Mouse (Mus musculus) gastrocnemius, adult 8-10 months (tissue): ENCODE measurements around the gene Riox2. TPM values are rescaled to one million over a fixed set of nuclear protein-coding genes. Genes with fewer than 3 reads are reported as not detected.

Experiments used
- DNase-seq, 2 experiments: peaks; one replicate each; pipeline ENCODE4 v3.0.0; 2022; ENCODE audit warnings: low spot score in 2 of 2
- total RNA-seq, 4 experiments: library from RNA; stranded (reverse); gene quantifications; 2 replicates each; pipeline ENCODE4 v1.2.4; 2022

Riox2 gene
- total RNA-seq, 4 experiments from 2014 or later, result 12.5 to 13.7 (median 12.8) TPM

GRCm38 (mm10) chr16:59517447-59518219 is 46.1 kb downstream of the Riox2 start:
- DNase-seq, result no peak

DNA sequence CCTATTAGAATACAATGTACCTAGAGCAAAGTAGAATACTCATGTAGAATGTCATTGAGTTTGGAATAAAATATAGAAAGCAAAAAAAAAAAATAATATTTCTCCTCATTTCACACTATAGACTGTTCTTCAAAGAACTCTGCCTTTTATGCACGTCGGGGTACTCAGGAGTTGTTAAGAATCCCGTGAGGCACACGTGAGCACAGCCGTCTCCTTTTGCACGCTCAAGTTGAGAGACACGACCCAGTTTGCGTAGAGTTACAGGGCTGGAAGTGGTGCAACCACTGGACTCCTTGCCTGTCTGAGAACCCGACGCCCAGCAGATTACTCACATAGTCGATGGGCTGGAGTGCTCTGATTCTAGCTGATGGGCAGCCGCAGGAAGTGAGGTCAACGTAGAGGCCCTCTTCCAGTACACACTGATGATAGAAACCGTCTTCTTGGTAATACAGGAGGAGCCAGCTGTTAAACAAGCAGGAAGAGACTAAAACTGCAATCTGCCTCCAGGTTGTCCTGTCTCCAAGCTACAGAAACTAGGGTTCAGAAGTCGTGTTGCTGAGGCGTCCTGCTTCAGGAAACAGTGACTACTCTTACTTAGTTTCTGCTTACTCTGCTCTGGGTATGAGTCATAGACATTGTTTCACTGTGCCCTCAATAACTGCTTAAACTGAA is 50.3 kb downstream of the Riox2 start:
- DNase-seq, result no peak

DNA sequence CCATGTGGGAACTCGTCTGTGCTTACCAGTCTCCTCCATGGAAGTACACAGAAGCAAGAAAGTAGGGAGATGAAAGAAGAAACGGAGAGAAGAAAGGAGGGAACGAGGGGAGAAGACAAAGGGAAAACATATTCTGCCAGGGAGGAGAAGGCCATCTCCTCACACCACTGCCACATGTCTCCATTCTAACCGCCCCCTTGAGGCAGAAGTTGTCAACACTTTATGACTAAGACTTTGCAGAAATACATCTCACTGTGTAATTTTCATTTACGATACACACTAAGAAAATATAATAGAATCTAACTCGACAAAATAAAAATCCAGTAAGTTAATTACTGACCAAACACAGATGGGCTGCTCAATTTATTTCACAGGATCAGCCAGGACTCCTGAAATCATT is 55.4 kb downstream of the Riox2 start:
- DNase-seq, result no peak

GRCm38 (mm10) chr16:59529570-59529969 is 58.0 kb downstream of the Riox2 start:
- no peak for DNase-seq

DNA sequence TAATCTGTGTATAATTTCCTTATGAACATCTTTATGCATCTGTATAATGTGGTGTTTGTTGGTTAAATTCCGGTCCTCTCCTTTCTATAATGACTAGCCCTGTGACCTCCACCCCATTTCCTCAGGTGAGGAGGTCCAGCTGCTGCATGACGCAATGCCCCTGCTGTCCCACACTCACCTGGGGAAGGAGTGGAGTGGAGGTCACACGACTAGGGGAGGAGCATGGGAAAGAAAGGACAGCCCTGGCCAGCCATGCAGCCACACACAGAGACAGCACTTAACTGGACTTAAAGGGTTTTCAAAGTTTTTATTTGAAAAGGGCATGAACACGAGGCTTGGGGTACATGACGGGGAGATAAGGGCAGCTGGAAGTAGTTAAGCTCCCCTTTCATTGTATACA is 59.7 kb downstream of the Riox2 start:
- DNase-seq, result no peak

DNA sequence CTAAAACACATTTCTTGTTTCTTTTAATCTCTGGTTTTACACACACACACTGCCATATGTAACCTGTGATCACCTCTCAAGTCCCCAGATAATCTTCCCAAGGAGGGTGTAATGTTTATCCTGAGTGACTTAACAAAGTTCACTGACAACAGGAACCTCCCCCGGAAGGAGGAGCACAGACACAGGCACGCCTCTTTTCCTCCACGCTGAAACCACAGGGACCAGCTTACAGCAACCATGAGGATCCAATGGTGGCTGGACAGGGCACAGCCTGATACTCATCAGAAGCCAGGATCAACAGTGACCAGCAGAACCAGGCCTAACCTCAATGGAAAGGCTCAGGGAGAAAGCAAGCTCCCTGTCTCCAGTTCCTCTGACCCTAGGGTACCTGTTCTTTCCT is 61.0 kb downstream of the Riox2 start:
- DNase-seq, result no peak

DNA sequence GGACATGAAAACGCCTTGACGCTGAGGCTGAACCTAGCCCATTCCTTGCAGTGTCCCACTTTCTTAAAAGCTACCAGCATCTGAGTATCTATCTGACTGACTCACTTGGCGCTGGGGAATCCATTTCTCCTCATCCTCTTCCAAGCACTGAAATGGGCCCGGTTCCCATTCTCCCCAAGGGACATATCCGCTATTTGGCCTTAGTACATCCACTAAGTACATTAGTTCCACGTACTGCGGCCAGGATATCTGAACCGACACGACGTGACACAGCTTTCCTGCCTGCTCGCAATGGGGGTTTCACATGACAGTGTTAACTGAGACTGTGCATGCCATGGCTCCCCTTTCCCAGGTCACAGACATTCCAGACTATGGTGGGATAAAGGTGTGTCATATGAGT is 62.8 kb downstream of the Riox2 start:
- DNase-seq, result peak; percentile 69 to 74

DNA sequence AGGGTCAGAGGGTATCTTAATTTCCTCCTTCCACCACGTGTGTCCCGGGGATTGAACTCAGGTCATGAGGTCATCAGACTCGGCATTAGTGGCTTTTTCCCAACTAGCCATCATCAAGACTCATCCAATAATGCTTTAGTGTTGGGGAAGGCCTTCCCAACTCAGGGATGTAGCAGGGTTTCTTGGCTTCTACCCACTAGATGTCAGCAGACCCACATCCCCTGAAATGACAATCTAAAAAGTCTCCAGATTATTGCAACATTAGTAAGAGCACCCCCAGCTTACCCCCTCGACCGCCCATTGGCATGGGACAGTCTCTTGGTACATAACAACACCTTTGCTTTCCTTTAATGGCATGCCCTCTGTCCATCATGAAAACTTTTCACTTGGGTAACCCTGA is 64.1 kb downstream of the Riox2 start:
- no peak for DNase-seq

GRCm38 (mm10) chr16:59540944-59541343 is 69.4 kb downstream of the Riox2 start:
- DNase-seq, result no peak

DNA sequence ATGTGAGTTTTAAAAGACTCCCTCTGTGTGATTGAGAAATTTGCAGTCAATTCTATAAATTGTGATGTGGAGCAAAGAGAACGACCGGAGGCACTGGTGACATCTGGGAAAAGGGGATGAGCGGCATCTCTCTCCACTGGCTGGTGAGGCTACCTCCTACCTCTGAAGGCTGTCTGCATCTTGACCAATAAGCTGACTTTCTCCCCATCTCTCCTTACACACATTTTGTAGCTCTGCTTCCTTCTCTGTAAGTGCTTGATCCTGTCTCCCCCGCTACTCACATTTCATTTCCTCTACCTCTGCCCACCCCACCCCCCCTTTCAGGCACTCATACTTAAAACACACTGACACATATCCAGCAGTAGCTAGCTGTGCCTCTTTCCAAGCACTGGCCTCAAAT is 69.8 kb downstream of the Riox2 start:
- DNase-seq, result no peak

Other genes with a start within 250 kb of the Riox2 start
- not detected for gene Olfr201, start 199.1 kb upstream of the Riox2 start, total RNA-seq
- gene Olfr202, start 185.0 kb upstream of the Riox2 start, total RNA-seq, result not detected
- gene Olfr203, start 172.9 kb upstream of the Riox2 start, total RNA-seq, result not detected
- not detected for gene Olfr204, start 153.5 kb upstream of the Riox2 start, total RNA-seq
- gene Olfr205, start 140.6 kb upstream of the Riox2 start, total RNA-seq, result not detected
- gene Olfr206, start 122.5 kb upstream of the Riox2 start, total RNA-seq, result not detected
- gene Olfr209, start 107.8 kb upstream of the Riox2 start, total RNA-seq, result not detected
- not detected for gene Gabrr3, start 64.4 kb upstream of the Riox2 start, total RNA-seq
- 10 to 100 TPM; 24.3 to 38.5 (median 31.2) TPM for gene Crybg3, start 129.2 kb downstream of the Riox2 start, total RNA-seq
- gene Arl6, start 167.6 kb downstream of the Riox2 start, total RNA-seq, result 1 to 10 TPM; 1.3 to 2.9 (median 2.2) TPM